Mouse (Mus musculus): ENCODE data around the gene Shisa6.

- TF ChIP-seq CTCF (IDR thresholded peaks at IDR 0.05; ENCODE audit: control insufficient read depth, insufficient read depth, insufficient replicate concordance, low read depth, low read length) (no peak), POLR2A (IDR thresholded peaks at IDR 0.05; ENCODE audit: control insufficient read depth, low read depth, low read length) (no peak)
Measured at GRCm38 (mm10) chr11:66534291-66534690, 8.5 kb upstream of the Shisa6 start.

All from testis, adult 2 months (tissue).